Mouse (Mus musculus): Measurements from ENCODE around the gene Cmss1. TPM values are rescaled to one million over a fixed set of nuclear protein-coding genes. Genes with fewer than 3 reads are reported as not detected.

Cmss1 gene
- total RNA-seq, 2 experiments from 2014 or later: 12.1 to 16.9 TPM

- no peak for ATAC-seq (replicated peaks; ENCODE audit: low FRiP score, poor library complexity, severe bottlenecking)
Measured at GRCm38 (mm10) chr16:57318637-57319125, 288.0 kb downstream of the Cmss1 start.

- ATAC-seq (replicated peaks; ENCODE audit: low FRiP score, poor library complexity, severe bottlenecking): no peak
Measured at GRCm38 (mm10) chr16:57317882-57318636, 288.6 kb downstream of the Cmss1 start.

GRCm38 (mm10) chr16:57317127-57317526 lies 289.5 kb downstream of the Cmss1 start:
- no peak for ATAC-seq (replicated peaks; ENCODE audit: low FRiP score, poor library complexity, severe bottlenecking)

GRCm38 (mm10) chr16:57315026-57315425 lies 291.6 kb downstream of the Cmss1 start:
- no peak for ATAC-seq (replicated peaks; ENCODE audit: low FRiP score, poor library complexity, severe bottlenecking)

- no peak for ATAC-seq (replicated peaks; ENCODE audit: low FRiP score, poor library complexity, severe bottlenecking)
Measured at GRCm38 (mm10) chr16:57314236-57314635, 292.4 kb downstream of the Cmss1 start.

GRCm38 (mm10) chr16:57313487-57313886 lies 293.2 kb downstream of the Cmss1 start:
- ATAC-seq (replicated peaks; ENCODE audit: low FRiP score, poor library complexity, severe bottlenecking): no peak

- ATAC-seq (replicated peaks; ENCODE audit: low FRiP score, poor library complexity, severe bottlenecking): no peak
Measured at GRCm38 (mm10) chr16:57312130-57312529, 294.5 kb downstream of the Cmss1 start.

- ATAC-seq (replicated peaks; ENCODE audit: low FRiP score, poor library complexity, severe bottlenecking): no peak
Measured at GRCm38 (mm10) chr16:57305463-57305862, 301.2 kb downstream of the Cmss1 start.

GRCm38 (mm10) chr16:57303716-57304115 lies 302.9 kb downstream of the Cmss1 start:
- no peak for ATAC-seq (replicated peaks; ENCODE audit: low FRiP score, poor library complexity, severe bottlenecking)

- no peak for ATAC-seq (replicated peaks; ENCODE audit: low FRiP score, poor library complexity, severe bottlenecking)
Measured at GRCm38 (mm10) chr16:57302792-57303698, 303.6 kb downstream of the Cmss1 start.

GRCm38 (mm10) chr16:57301512-57302115 lies 305.1 kb downstream of the Cmss1 start:
- no peak for ATAC-seq (replicated peaks; ENCODE audit: low FRiP score, poor library complexity, severe bottlenecking)

GRCm38 (mm10) chr16:57295216-57295934 lies 311.3 kb downstream of the Cmss1 start:
- no peak for ATAC-seq (replicated peaks; ENCODE audit: low FRiP score, poor library complexity, severe bottlenecking)

GRCm38 (mm10) chr16:57292765-57293164 lies 313.9 kb downstream of the Cmss1 start, which contains the start of gene Tmem30c:
Tmem30c (minus strand) TSS chr16:57292865.
- ATAC-seq (replicated peaks; ENCODE audit: low FRiP score, poor library complexity, severe bottlenecking): no peak

- ATAC-seq (replicated peaks; ENCODE audit: low FRiP score, poor library complexity, severe bottlenecking): no peak
Measured at GRCm38 (mm10) chr16:57292296-57292695, 314.4 kb downstream of the Cmss1 start.

- ATAC-seq (replicated peaks; ENCODE audit: low FRiP score, poor library complexity, severe bottlenecking): no peak
Measured at GRCm38 (mm10) chr16:57291696-57292095, 315.0 kb downstream of the Cmss1 start.

GRCm38 (mm10) chr16:57281417-57281816 lies 325.2 kb downstream of the Cmss1 start:
- ATAC-seq (replicated peaks; ENCODE audit: low FRiP score, poor library complexity, severe bottlenecking): no peak

- ATAC-seq (replicated peaks; ENCODE audit: low FRiP score, poor library complexity, severe bottlenecking): no peak
Measured at GRCm38 (mm10) chr16:57280221-57281217, 326.1 kb downstream of the Cmss1 start.

- no peak for ATAC-seq (replicated peaks; ENCODE audit: low FRiP score, poor library complexity, severe bottlenecking)
Measured at GRCm38 (mm10) chr16:57278976-57279626, 327.6 kb downstream of the Cmss1 start.

Measured in erythroblast, adult 5-6 weeks (primary cell).